Mouse (Mus musculus): Measurements from ENCODE around the gene Aars. TPM values are rescaled to one million over a fixed set of nuclear protein-coding genes. Genes with fewer than 3 reads are reported as not detected.
"Not testable (repeated sequence)": the region's sequence is repeated elsewhere in the genome, so short reads cannot be mapped to it uniquely, and the experiment has no call there.

The Aars gene
- 10 to 100 TPM; 85.2 to 88.8 TPM for total RNA-seq (2021)

- DNase-seq: no peak
Observed at GRCm38 (mm10) chr8:111032916-111033315, at the start of gene Aars. Gene Aars, plus strand, starts transcription at chr8:111033144.

GRCm38 (mm10) chr8:110987805-110988744 lies 44.9 kb upstream of the Aars start:
- DNase-seq: no peak

GRCm38 (mm10) chr8:110990017-110990416 lies 42.9 kb upstream of the Aars start:
- no peak for DNase-seq

GRCm38 (mm10) chr8:110996641-110997430 lies 36.1 kb upstream of the Aars start:
- no peak for DNase-seq

GRCm38 (mm10) chr8:110997547-110998531 lies 35.1 kb upstream of the Aars start, which contains the start of gene Ddx19a:
Gene Ddx19a, minus strand, starts transcription at chr8:110997800.
- peak; percentile 87 to 88 for DNase-seq

- DNase-seq: not testable (repeated sequence)
Observed at GRCm38 (mm10) chr8:111010230-111010991, 22.5 kb upstream of the Aars start.

GRCm38 (mm10) chr8:111026609-111027008 lies 6.3 kb upstream of the Aars start:
- not testable (repeated sequence) for DNase-seq

- DNase-seq: peak; percentile 87 to 90
Observed at GRCm38 (mm10) chr8:111027391-111027937, 5.5 kb upstream of the Aars start.

- DNase-seq: no peak
Observed at GRCm38 (mm10) chr8:111029589-111029988, 3.4 kb upstream of the Aars start.

- DNase-seq: no peak
Observed at GRCm38 (mm10) chr8:111030045-111030444, 2.9 kb upstream of the Aars start.

- DNase-seq: no peak
Observed at GRCm38 (mm10) chr8:111031572-111031971, 1.4 kb upstream of the Aars start, which contains the start of gene Ddx19b. Gene Ddx19b, minus strand, starts transcription at chr8:111031751.

GRCm38 (mm10) chr8:111033482-111034215 lies 705 bp downstream of the Aars start:
- peak; percentile 96 to 97 for DNase-seq

GRCm38 (mm10) chr8:111034276-111034675 lies 1.3 kb downstream of the Aars start:
- DNase-seq: no peak

- DNase-seq: no peak
Observed at GRCm38 (mm10) chr8:111036591-111036990, 3.6 kb downstream of the Aars start.

GRCm38 (mm10) chr8:111042546-111042945 lies 9.6 kb downstream of the Aars start:
- DNase-seq: no peak

- DNase-seq: no peak
Observed at GRCm38 (mm10) chr8:111044003-111044734, 11.2 kb downstream of the Aars start.

GRCm38 (mm10) chr8:111048694-111049093 lies 15.8 kb downstream of the Aars start:
- no peak for DNase-seq

GRCm38 (mm10) chr8:111049106-111049505 lies 16.2 kb downstream of the Aars start:
- DNase-seq: no peak

GRCm38 (mm10) chr8:111053827-111054518 lies 21.0 kb downstream of the Aars start:
- DNase-seq: no peak
